Mouse (Mus musculus): Measurements from ENCODE around the gene Btbd35f18.
"Not testable (repeated sequence)": the region's sequence is repeated elsewhere in the genome, so short reads cannot be mapped to it uniquely, and the experiment has no call there.

Gene Btbd35f18

DNA sequence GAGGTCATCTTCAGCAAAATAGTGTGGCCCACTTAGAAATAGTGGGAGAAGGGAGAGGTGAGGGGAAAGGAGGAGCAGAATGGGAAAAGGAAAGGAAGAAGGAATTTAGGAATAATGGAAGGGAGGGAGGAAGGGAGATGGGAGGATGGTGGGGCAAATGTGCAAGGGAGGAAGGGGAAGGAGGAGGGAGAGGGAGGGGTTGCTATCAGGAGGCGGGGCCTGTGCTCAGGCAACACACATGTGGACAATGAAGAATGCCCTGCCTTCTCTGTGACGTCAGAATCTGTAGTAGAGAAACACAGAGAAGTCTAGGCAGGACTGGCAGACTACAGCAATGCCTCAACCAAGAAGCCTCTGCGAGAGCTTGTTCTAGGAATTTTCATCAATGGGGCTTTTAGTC is at the start of gene Btbd35f18:
Gene Btbd35f18, plus strand, starts transcription at position 301 of the 400 bp plus-strand sequence.
- DNase-seq = not testable (repeated sequence)
